Comparison of ENCODE assay signal across 22 mouse cellular contexts in the genomic region with DNA sequence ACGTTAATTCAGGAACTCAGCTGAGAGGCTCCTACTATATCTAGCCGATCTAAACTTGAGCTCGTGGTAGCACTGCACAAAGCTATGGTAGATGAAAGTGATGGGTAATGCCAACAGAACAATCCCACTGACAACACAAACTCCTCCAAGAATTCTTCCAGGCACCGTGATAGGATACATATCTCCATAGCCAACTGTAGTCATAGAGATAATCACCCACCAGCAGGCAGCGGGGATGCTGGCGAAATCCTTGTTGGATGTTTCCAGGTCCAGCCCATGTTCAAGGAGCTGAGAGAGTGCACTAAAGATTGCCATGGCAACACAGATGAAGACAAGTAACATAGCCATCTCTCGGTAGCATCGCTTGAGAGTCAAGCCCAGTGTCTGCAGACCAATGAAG. TPM values are rescaled to one million over a fixed set of nuclear protein-coding genes. Genes with fewer than 3 reads are reported as not detected.
A peak's percentile ranks its signal among the peaks of the same experiment; 100 is the strongest.
DNase-seq lines count a peak whose midpoint lies in the region; ATAC-seq and TF ChIP-seq lines count a peak whose summit lies in the region.
"Had no signal": no experiment of that assay in that cellular context is flagged by ENCODE, and none has a peak within 500 bp of the region (broad histone marks: within the 10 kb centered on the region; RNA-seq: fewer than 3 reads in every experiment).

No protein-coding gene starts in this region.

- no peak overlapping the region for H3K9ac ChIP-seq in forebrain, embryonic 15.5 days (replicated peaks)
- H3K9ac ChIP-seq in forebrain, embryonic 12.5 days, result no peak overlapping the region
- no peak overlapping the region for H3K9ac ChIP-seq in midbrain, postnatal 0 days (replicated peaks; ENCODE audit: low read length, poor library complexity, severe bottlenecking)
- H3K9ac ChIP-seq in midbrain, embryonic 13.5 days (replicated peaks), result no peak overlapping the region
- H3K9ac ChIP-seq: hindbrain, embryonic 13.5 days; liver, embryonic 14.5 days had no signal

- DNase-seq in midbrain, postnatal 0 days (ENCODE audit: low spot score), result no peak
- peak; percentile 52 to 73 for DNase-seq in right cerebral cortex, adult 2 months (ENCODE audit: low spot score in 2 of 2)
- DNase-seq in spleen, postnatal 14 days (ENCODE audit: low spot score in 2 of 2), result no peak
- DNase-seq in gastrocnemius, postnatal 36 days, result no peak
- DNase-seq: adrenal gland, postnatal 14 days; embryo, embryonic 11 days; heart, adult 18-20 months; kidney, adult 11 months; kidney, postnatal 36 days; retina, postnatal 1 day; thymus, adult 18-20 months had no signal

- intact Hi-C loops in gastrocnemius, postnatal 36 days (cut with DNase I), result no loop called here

- no peak overlapping the region for H3K27ac ChIP-seq in forebrain, embryonic 15.5 days (replicated peaks)
- H3K27ac ChIP-seq in forebrain, embryonic 12.5 days, result no peak overlapping the region
- no peak overlapping the region for H3K27ac ChIP-seq in midbrain, postnatal 0 days (ENCODE audit: low read depth, low read length)
- H3K27ac ChIP-seq in midbrain, embryonic 13.5 days, result no peak overlapping the region
- H3K27ac ChIP-seq: hindbrain, embryonic 13.5 days; limb, embryonic 10.5 days; liver, embryonic 14.5 days had no signal

- H3K4me1 ChIP-seq in forebrain, embryonic 15.5 days, result 0 out of 2 replicates have a peak, but pooled peaks cover 3% of the 10 kb centered on the region
- H3K4me1 ChIP-seq in forebrain, embryonic 12.5 days, result no peaks in the 10 kb centered on the region
- no peaks in the 10 kb centered on the region for H3K4me1 ChIP-seq in midbrain, postnatal 0 days (ENCODE audit: insufficient read depth, low read length)
- H3K4me1 ChIP-seq in midbrain, embryonic 13.5 days (replicated peaks), result no peaks in the 10 kb centered on the region
- H3K4me1 ChIP-seq: hindbrain, embryonic 13.5 days; limb, embryonic 10.5 days had no signal

- 0 out of 2 replicates have a peak, but pooled peaks have one; percentile 43 for ATAC-seq in forebrain, embryonic 15.5 days (replicated peaks)
- ATAC-seq in forebrain, embryonic 12.5 days (ENCODE audit: low FRiP score), result no peak
- 0 out of 2 replicates have a peak, but pooled peaks have one; percentile 10 for ATAC-seq in midbrain, postnatal 0 days (ENCODE audit: low FRiP score)
- ATAC-seq in midbrain, embryonic 13.5 days, result no peak
- ATAC-seq in granulocyte monocyte progenitor cell, adult 5-6 weeks (replicated peaks; ENCODE audit: poor library complexity, severe bottlenecking), result no peak
- ATAC-seq: lung, postnatal 0 days had no signal

- no peaks in the 10 kb centered on the region for H3K36me3 ChIP-seq in forebrain, embryonic 15.5 days
- H3K36me3 ChIP-seq in forebrain, embryonic 12.5 days (replicated peaks), result no peaks in the 10 kb centered on the region
- no peaks in the 10 kb centered on the region for H3K36me3 ChIP-seq in midbrain, postnatal 0 days (ENCODE audit: insufficient read depth, low read length)
- no peaks in the 10 kb centered on the region for H3K36me3 ChIP-seq in midbrain, embryonic 13.5 days
- H3K36me3 ChIP-seq: hindbrain, embryonic 13.5 days; limb, embryonic 10.5 days had no signal

- H3K4me2 ChIP-seq in forebrain, embryonic 15.5 days (replicated peaks), result no peak overlapping the region
- no peak overlapping the region for H3K4me2 ChIP-seq in forebrain, embryonic 12.5 days
- no peak overlapping the region for H3K4me2 ChIP-seq in midbrain, postnatal 0 days (ENCODE audit: low read depth, low read length, poor library complexity, severe bottlenecking)
- H3K4me2 ChIP-seq in midbrain, embryonic 13.5 days (replicated peaks), result no peak overlapping the region
- H3K4me2 ChIP-seq: hindbrain, embryonic 13.5 days had no signal

- TF ChIP-seq CTCF in midbrain, postnatal 0 days (IDR thresholded peaks at IDR 0.05), result no peak

- no peaks in the 10 kb centered on the region for H3K9me3 ChIP-seq in forebrain, embryonic 15.5 days
- peaks cover 7% of the 10 kb centered on the region for H3K9me3 ChIP-seq in forebrain, embryonic 12.5 days
- no peaks in the 10 kb centered on the region for H3K9me3 ChIP-seq in midbrain, postnatal 0 days (ENCODE audit: low read length)
- no peaks in the 10 kb centered on the region for H3K9me3 ChIP-seq in midbrain, embryonic 13.5 days
- H3K9me3 ChIP-seq: limb, embryonic 10.5 days had no signal

- no peaks in the 10 kb centered on the region for H3K27me3 ChIP-seq in forebrain, embryonic 15.5 days
- H3K27me3 ChIP-seq in forebrain, embryonic 12.5 days, result no peaks in the 10 kb centered on the region
- H3K27me3 ChIP-seq in midbrain, postnatal 0 days (ENCODE audit: insufficient read depth, low read length), result no peaks in the 10 kb centered on the region
- no peaks in the 10 kb centered on the region for H3K27me3 ChIP-seq in midbrain, embryonic 13.5 days
- H3K27me3 ChIP-seq: hindbrain, embryonic 13.5 days had no signal

- H3K4me3 ChIP-seq in forebrain, embryonic 15.5 days, result no peak overlapping the region
- no peak overlapping the region for H3K4me3 ChIP-seq in forebrain, embryonic 12.5 days (replicated peaks)
- no peak overlapping the region for H3K4me3 ChIP-seq in midbrain, postnatal 0 days (ENCODE audit: low read depth, low read length)
- no peak overlapping the region for H3K4me3 ChIP-seq in midbrain, embryonic 13.5 days (replicated peaks)
- H3K4me3 ChIP-seq: hindbrain, embryonic 13.5 days; limb, embryonic 10.5 days; megakaryocyte, embryonic 14.5 days had no signal

- 78% methylated on average over 8 of the region's 8 CpGs for WGBS in forebrain, embryonic 15.5 days
- WGBS in forebrain, embryonic 12.5 days, result 92% methylated on average over 8 of the region's 8 CpGs
- 78% methylated on average over 8 of the region's 8 CpGs for WGBS in midbrain, postnatal 0 days
- 91% methylated on average over 8 of the region's 8 CpGs for WGBS in midbrain, embryonic 13.5 days

RNA-seq across cellular contexts. Expression of a gene that starts 44.0 kb away (rescaled TPM):
- 0.06 TPM in 1 of 2 replicates, not detected in the other for polyA plus RNA-seq in forebrain, embryonic 15.5 days (2015; fragmentation: Nextera tagmentation; extraction: Ambion mirVana)
- not detected in 2 replicates for polyA plus RNA-seq in forebrain, embryonic 12.5 days (2016; fragmentation: Nextera tagmentation; extraction: Ambion mirVana)
- total RNA-seq in midbrain, postnatal 0 days (2014; rRNA removed), result 2.3 and 4.0 TPM in 2 replicates
- 0.05 and 0.09 TPM in 2 replicates for polyA plus RNA-seq in midbrain, postnatal 0 days (2015; fragmentation: Nextera tagmentation; extraction: Ambion mirVana)
- 0.05 TPM in 1 of 2 replicates, not detected in the other for polyA plus RNA-seq in midbrain, embryonic 13.5 days (2015; fragmentation: Nextera tagmentation; extraction: Ambion mirVana)
- total RNA-seq in granulocyte monocyte progenitor cell, adult 5-6 weeks (2014; fragmentation: Nextera tagmentation), result not detected in 2 replicates
- not detected in 2 replicates for total RNA-seq in granulocyte monocyte progenitor cell, adult 5-6 weeks (2017)
- total RNA-seq in gastrocnemius, postnatal 36 days (2021), result not detected
- polyA plus RNA-seq: heart, embryonic 16.5 days; limb, embryonic 10.5 days; lung, postnatal 0 days; neural tube, embryonic 14.5 days had no signal

Comparison
In these comparisons a context has a peak if more than half of its experiments do, and no peak if none do; other contexts are left out.
1. ATAC-seq: peak in forebrain, embryonic 15.5 days (single experiment) and midbrain, postnatal 0 days (single experiment); none in forebrain, embryonic 12.5 days (single experiment), midbrain, embryonic 13.5 days (single experiment) and granulocyte monocyte progenitor cell, adult 5-6 weeks (single experiment).
2. DNase-seq: peak in right cerebral cortex, adult 2 months (2 of 2); none in midbrain, postnatal 0 days (single experiment), spleen, postnatal 14 days (0 of 2) and gastrocnemius, postnatal 36 days (0 of 2).